Mouse (Mus musculus) heart, embryonic 16.5 days (tissue): ENCODE measurements around the gene Reck. TPM values are rescaled to one million over a fixed set of nuclear protein-coding genes. Genes with fewer than 3 reads are reported as not detected.

Source experiments
- ATAC-seq: fragments of 200-750 bp; cut with Nextera tagmentation; replicated peaks from 2 replicates; pipeline ENCODE4 v1.8.0; 2017; ENCODE audit warnings: moderate number of reproducible peaks; ENCODE audit not compliant: insufficient read depth, low FRiP score; ENCODE audit errors: extremely low read depth
- H3K27ac ChIP-seq: fragments of 300-500 bp; sonication (generic); 2 replicates; pipeline ENCODE4 v1.5.1; 2014; ENCODE audit warnings: mild to moderate bottlenecking, low read length, control low read depth, moderate library complexity
- H3K27me3 ChIP-seq: fragments of 300-500 bp; sonication (generic); 2 replicates; pipeline ENCODE4 v1.6.1; 2014; ENCODE audit warnings: low read length, mixed read lengths; ENCODE audit not compliant: control insufficient read depth, insufficient read depth
- H3K36me3 ChIP-seq: fragments of 300-500 bp; sonication (generic); 2 replicates; pipeline ENCODE4 v1.6.1; 2014; ENCODE audit not compliant: control insufficient read depth, insufficient read depth
- H3K4me1 ChIP-seq: fragments of 300-500 bp; sonication (generic); 2 replicates; pipeline ENCODE4 v1.6.1; 2014; ENCODE audit warnings: low read length, mixed read lengths; ENCODE audit not compliant: control insufficient read depth, insufficient read depth
- H3K4me2 ChIP-seq: fragments of 300-500 bp; sonication (generic); 2 replicates; pipeline ENCODE4 v1.6.1; 2014; ENCODE audit warnings: low read depth, mild to moderate bottlenecking, control low read depth, low read length
- H3K4me3 ChIP-seq: fragments of 300-500 bp; sonication (generic); 2 replicates; pipeline ENCODE4 v1.5.1; 2014; ENCODE audit warnings: mild to moderate bottlenecking, control low read depth, low read length
- H3K9ac ChIP-seq: fragments of 300-500 bp; sonication (generic); 2 replicates; pipeline ENCODE4 v1.6.1; 2014; ENCODE audit warnings: low read length, control low read depth
- H3K9me3 ChIP-seq: fragments of 300-500 bp; sonication (generic); replicated peaks from 2 replicates; pipeline ENCODE4 v1.6.1; 2016; ENCODE audit warnings: low read length; ENCODE audit not compliant: control insufficient read depth
- WGBS: fragments of 180-500 bp; shearing (Covaris S2); extraction: QIAGEN DNeasy Blood & Tissue Kit; methylation state at CpG from one replicate; pipeline ENCODE4 v1.1.7; 2014; 5-methylcytosine and 5-hydroxymethylcytosine counted together
- polyA plus RNA-seq: library from polyadenylated mRNA; unstranded; fragments of >200 nt; fragmentation: Nextera tagmentation; extraction: Ambion mirVana; gene quantifications from 2 replicates; pipeline ENCODE4 v1.2.1, GENCODE M21; 2015

Gene Reck
- polyA plus RNA-seq, 1 experiment from 2014 or later: 8.9 TPM

GRCm38 (mm10) chr4:43970393-43971330 is 95.3 kb downstream of the Reck start:
- ATAC-seq: no peak
- WGBS: 87% methylated on average over 20 of the region's 20 CpGs
- H3K27ac ChIP-seq: no peak overlapping the region
- no peak overlapping the region for H3K4me3 ChIP-seq
- no peaks in the 10 kb centered on the region for H3K9me3 ChIP-seq
- H3K4me1 ChIP-seq: peaks cover 25% of the 10 kb centered on the region
- H3K36me3 ChIP-seq: no peaks in the 10 kb centered on the region
- H3K9ac ChIP-seq: no peak overlapping the region
- no peak overlapping the region for H3K4me2 ChIP-seq
- no peaks in the 10 kb centered on the region for H3K27me3 ChIP-seq

- Histone ChIP-seq H3K9me3 (no peaks in the 10 kb centered on the region), H3K27me3 (no peaks in the 10 kb centered on the region), H3K27ac (peak overlapping the region; percentile 88), H3K4me2 (peak overlapping the region; percentile 40), H3K4me1 (peaks cover 25% of the 10 kb centered on the region), H3K36me3 (no peaks in the 10 kb centered on the region), H3K4me3 (peak overlapping the region; percentile 1; the same call in 1 of the 2 replicates), H3K9ac (peak overlapping the region; percentile 38; the same call in 1 of the 2 replicates)
- 65% methylated on average over 9 of the region's 9 CpGs for WGBS
- ATAC-seq: no peak
Measured at GRCm38 (mm10) chr4:43971541-43972136, 96.3 kb downstream of the Reck start.

- peak overlapping the region; percentile 88 for H3K27ac ChIP-seq
- WGBS: under 1% methylated on average over 8 of the region's 8 CpGs
Measured at GRCm38 (mm10) chr4:43972137-43972591, 96.8 kb downstream of the Reck start.

GRCm38 (mm10) chr4:43973526-43973981 is 98.2 kb downstream of the Reck start:
- 45% methylated on average over 4 of the region's 4 CpGs for WGBS
- Histone ChIP-seq H3K4me3 (no peak overlapping the region), H3K9me3 (no peaks in the 10 kb centered on the region), H3K9ac (no peak overlapping the region), H3K4me2 (no peak overlapping the region), H3K27ac (peak overlapping the region; percentile 64), H3K27me3 (no peaks in the 10 kb centered on the region), H3K4me1 (peaks cover 30% of the 10 kb centered on the region), H3K36me3 (no peaks in the 10 kb centered on the region)
- 0 out of 2 replicates have a peak, but pooled peaks have one; percentile 14 for ATAC-seq

More at GRCm38 (mm10) chr4:43972137-43972591, 96.8 kb downstream of the Reck start:
- Histone ChIP-seq H3K9me3 (no peaks in the 10 kb centered on the region), H3K9ac (peak overlapping the region; percentile 38; the same call in 1 of the 2 replicates), H3K36me3 (no peaks in the 10 kb centered on the region), H3K4me2 (peak overlapping the region; percentile 40), H3K27me3 (no peaks in the 10 kb centered on the region), H3K4me1 (peaks cover 25% of the 10 kb centered on the region), H3K4me3 (peak overlapping the region; percentile 1; the same call in 1 of the 2 replicates)
- peak; percentile 79 for ATAC-seq

- peaks cover 33% of the 10 kb centered on the region for H3K4me1 ChIP-seq
- ATAC-seq: no peak
Measured at GRCm38 (mm10) chr4:43974914-43975616, 99.7 kb downstream of the Reck start.

GRCm38 (mm10) chr4:43976223-43976740 is 101.0 kb downstream of the Reck start:
- Histone ChIP-seq H3K9me3 (no peaks in the 10 kb centered on the region), H3K4me1 (peaks cover 33% of the 10 kb centered on the region), H3K27ac (no peak overlapping the region), H3K4me3 (no peak overlapping the region), H3K9ac (no peak overlapping the region), H3K27me3 (no peaks in the 10 kb centered on the region), H3K36me3 (no peaks in the 10 kb centered on the region), H3K4me2 (no peak overlapping the region)
- ATAC-seq: no peak
- WGBS: 77% methylated on average over 6 of the region's 6 CpGs

More at GRCm38 (mm10) chr4:43974914-43975616, 99.7 kb downstream of the Reck start:
- Histone ChIP-seq H3K36me3 (no peaks in the 10 kb centered on the region), H3K27me3 (no peaks in the 10 kb centered on the region), H3K9ac (no peak overlapping the region), H3K27ac (no peak overlapping the region), H3K4me2 (no peak overlapping the region), H3K9me3 (no peaks in the 10 kb centered on the region), H3K4me3 (no peak overlapping the region)
- WGBS: 81% methylated on average over 10 of the region's 10 CpGs

- Histone ChIP-seq H3K4me1 (peaks cover 19% of the 10 kb centered on the region), H3K27me3 (no peaks in the 10 kb centered on the region), H3K27ac (peak overlapping the region; percentile 54), H3K4me3 (no peak overlapping the region), H3K4me2 (no peak overlapping the region), H3K9ac (0 out of 2 replicates have a peak overlapping the region, but pooled peaks have one; percentile 8), H3K9me3 (no peaks in the 10 kb centered on the region), H3K36me3 (no peaks in the 10 kb centered on the region)
- ATAC-seq: peak; percentile 55
- 41% methylated on average over 17 of the region's 17 CpGs for WGBS
Measured at GRCm38 (mm10) chr4:43978521-43979443, 103.5 kb downstream of the Reck start.

- Histone ChIP-seq H3K9me3 (no peaks in the 10 kb centered on the region), H3K9ac (no peak overlapping the region), H3K27ac (no peak overlapping the region), H3K4me1 (peaks cover 18% of the 10 kb centered on the region), H3K4me3 (no peak overlapping the region), H3K4me2 (no peak overlapping the region), H3K36me3 (no peaks in the 10 kb centered on the region), H3K27me3 (no peaks in the 10 kb centered on the region)
- no peak for ATAC-seq
- 63% methylated on average over 3 of the region's 3 CpGs for WGBS
Measured at GRCm38 (mm10) chr4:43979746-43980145, 104.4 kb downstream of the Reck start.
